Mouse (Mus musculus) hindbrain, embryonic 11.5 days (tissue): ENCODE measurements around the gene Etl4. TPM values are rescaled to one million over a fixed set of nuclear protein-coding genes. Genes with fewer than 3 reads are reported as not detected.
"Not testable (repeated sequence)": the region's sequence is repeated elsewhere in the genome, so short reads cannot be mapped to it uniquely, and the experiment has no call there.

ENCODE experiments used
- ATAC-seq: fragments of 200-750 bp; cut with Nextera tagmentation; 2 replicates; pipeline ENCODE4 v1.8.0; 2017; ENCODE audit warnings: mild to moderate bottlenecking, moderate TSS enrichment, moderate library complexity; ENCODE audit not compliant: low FRiP score
- DNase-seq: peaks from one replicate; pipeline ENCODE4 v3.0.0-alpha.2; 2015; ENCODE audit warnings: low spot score
- H3K27ac ChIP-seq: fragments of 300-500 bp; sonication (generic); 2 replicates; pipeline ENCODE4 v1.5.1; 2014; ENCODE audit warnings: mild to moderate bottlenecking, low read depth, low read length
- H3K27me3 ChIP-seq: fragments of 300-500 bp; sonication (generic); 2 replicates; pipeline ENCODE4 v1.6.1; 2014; ENCODE audit warnings: mild to moderate bottlenecking, low read length, moderate library complexity, mixed read lengths; ENCODE audit not compliant: control insufficient read depth, insufficient read depth
- H3K36me3 ChIP-seq: fragments of 300-500 bp; sonication (generic); 2 replicates; pipeline ENCODE4 v1.6.1; 2014; ENCODE audit warnings: mild to moderate bottlenecking, low read length, moderate library complexity, mixed read lengths; ENCODE audit not compliant: control insufficient read depth, insufficient read depth
- H3K4me1 ChIP-seq: fragments of 300-500 bp; sonication (generic); replicated peaks from 2 replicates; pipeline ENCODE4 v1.6.1; 2014; ENCODE audit warnings: low read length, mixed read lengths; ENCODE audit not compliant: control insufficient read depth, insufficient read depth
- H3K4me2 ChIP-seq: fragments of 300-500 bp; sonication (generic); replicated peaks from 2 replicates; pipeline ENCODE4 v1.6.1; 2014; ENCODE audit warnings: mild to moderate bottlenecking, low read depth, low read length
- H3K4me3 ChIP-seq: fragments of 300-500 bp; sonication (generic); 2 replicates; pipeline ENCODE4 v1.5.1; 2014; ENCODE audit warnings: low read depth, low read length
- H3K9ac ChIP-seq: fragments of 300-500 bp; sonication (generic); 2 replicates; pipeline ENCODE4 v1.6.1; 2014; ENCODE audit warnings: low read depth, low read length
- H3K9me3 ChIP-seq: fragments of 300-500 bp; sonication (generic); 2 replicates; pipeline ENCODE4 v1.6.1; 2016; ENCODE audit warnings: low read length; ENCODE audit not compliant: control insufficient read depth
- WGBS: fragments of 180-500 bp; shearing (Covaris S2); extraction: QIAGEN DNeasy Blood & Tissue Kit; methylation state at CpG from one replicate; pipeline ENCODE4 v1.1.7; 2014; 5-methylcytosine and 5-hydroxymethylcytosine counted together
- polyA plus RNA-seq: library from polyadenylated mRNA; unstranded; fragments of >200 nt; fragmentation: Nextera tagmentation; extraction: Ambion mirVana; gene quantifications from 2 replicates; pipeline ENCODE4 v1.2.1, GENCODE M21; 2014

Gene Etl4
- polyA plus RNA-seq, 1 experiment from 2014 or later, result 26.2 TPM

DNA sequence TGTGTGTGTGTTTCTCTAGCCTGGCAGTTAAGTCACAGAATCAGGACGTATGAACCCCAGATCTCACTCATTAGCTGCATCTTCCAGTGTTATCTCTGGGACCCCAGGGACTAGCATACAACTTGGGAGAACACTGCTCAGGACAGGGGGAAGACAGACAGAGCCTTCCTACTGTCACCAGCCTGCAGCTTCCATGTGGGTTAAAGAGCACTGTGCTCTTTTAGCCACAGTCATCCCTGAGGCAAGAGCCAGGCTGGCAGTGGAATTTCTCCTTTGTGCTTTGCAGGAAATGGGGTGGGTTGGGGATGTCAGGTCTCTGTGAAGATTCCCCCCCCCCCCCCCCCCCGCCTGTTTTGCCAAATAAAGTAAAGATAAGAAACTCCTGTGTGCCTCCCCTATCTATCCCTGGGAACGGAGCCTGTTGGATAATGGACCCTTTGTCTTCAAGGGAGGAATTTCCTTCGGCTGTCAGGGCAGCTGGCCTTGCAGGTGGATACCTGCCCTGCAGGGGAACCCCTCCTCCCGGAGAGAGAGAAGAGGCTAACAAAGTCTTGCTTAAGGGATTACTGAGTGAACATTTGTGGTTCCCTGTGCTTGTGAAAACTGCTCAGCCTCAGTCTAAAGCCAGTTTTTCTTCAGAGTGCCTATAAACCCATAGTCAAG, 755.9 kb downstream of the Etl4 start:
- H3K36me3 ChIP-seq, result no peaks in the 10 kb centered on the region
- H3K4me2 ChIP-seq, result no peak overlapping the region
- H3K4me3 ChIP-seq, result no peak overlapping the region
- no peaks in the 10 kb centered on the region for H3K4me1 ChIP-seq
- H3K9ac ChIP-seq, result no peak overlapping the region
- H3K27me3 ChIP-seq, result no peaks in the 10 kb centered on the region
- no peak for ATAC-seq
- 17% methylated on average over 4 of the region's 5 CpGs for WGBS
- DNase-seq, result no peak
- H3K27ac ChIP-seq, result no peak overlapping the region
- no peaks in the 10 kb centered on the region for H3K9me3 ChIP-seq

DNA sequence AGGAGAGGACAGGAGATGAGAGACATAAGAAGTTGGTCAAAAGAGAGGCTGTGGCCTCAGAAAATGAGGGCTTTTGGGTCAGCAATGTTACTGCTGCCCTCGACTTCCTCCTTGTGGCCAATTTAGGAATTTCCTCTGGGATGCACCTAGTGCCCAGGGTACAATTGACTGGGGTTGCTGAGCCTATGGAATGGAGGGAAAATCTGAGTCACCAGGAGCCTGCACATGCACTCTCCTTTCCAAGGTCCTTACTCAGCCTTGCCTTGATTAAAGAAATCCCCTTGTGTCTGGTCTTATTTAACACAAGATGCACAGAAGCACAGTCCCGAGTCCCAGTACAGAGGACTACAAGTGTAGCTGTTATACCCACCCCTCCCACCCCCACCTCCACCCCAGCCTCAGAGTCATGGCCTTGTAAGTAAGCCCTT, 756.5 kb downstream of the Etl4 start:
- peak; percentile 78 for ATAC-seq

DNA sequence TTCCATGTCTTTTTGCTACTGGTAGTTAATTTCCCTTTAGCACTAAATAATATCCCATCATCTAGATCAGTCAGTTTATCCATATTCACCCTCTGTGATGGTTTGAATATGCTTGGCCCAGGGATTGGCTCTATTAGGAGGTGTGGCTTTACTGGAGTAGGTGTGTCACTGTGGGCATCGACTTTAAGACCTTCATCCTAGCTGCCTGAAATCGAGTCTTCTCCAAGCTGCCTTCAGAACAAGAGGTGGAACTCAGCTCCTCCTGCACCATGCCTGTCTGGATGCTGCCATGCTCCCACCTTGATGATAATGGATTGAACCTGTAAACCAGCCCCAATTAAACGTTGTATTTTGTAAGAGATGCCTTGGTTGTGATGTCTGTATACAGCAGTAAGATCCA, 758.3 kb downstream of the Etl4 start:
- ATAC-seq, result no peak
- no peaks in the 10 kb centered on the region for H3K4me1 ChIP-seq
- WGBS, result 84% methylated on average over 3 of the region's 3 CpGs
- H3K4me2 ChIP-seq, result no peak overlapping the region
- H3K27ac ChIP-seq, result no peak overlapping the region
- no peaks in the 10 kb centered on the region for H3K9me3 ChIP-seq
- DNase-seq, result no peak
- H3K36me3 ChIP-seq, result no peaks in the 10 kb centered on the region
- H3K27me3 ChIP-seq, result no peaks in the 10 kb centered on the region
- H3K4me3 ChIP-seq, result no peak overlapping the region
- H3K9ac ChIP-seq, result no peak overlapping the region

More for the DNA sequence above, 756.5 kb downstream of the Etl4 start:
- Histone ChIP-seq H3K4me1 (no peaks in the 10 kb centered on the region), H3K4me2 (no peak overlapping the region), H3K27ac (no peak overlapping the region), H3K9me3 (no peaks in the 10 kb centered on the region), H3K4me3 (no peak overlapping the region), H3K27me3 (no peaks in the 10 kb centered on the region), H3K9ac (no peak overlapping the region), H3K36me3 (no peaks in the 10 kb centered on the region)
- 43% methylated on average over 2 of the region's 2 CpGs for WGBS
- peak; percentile 77 for DNase-seq

DNA sequence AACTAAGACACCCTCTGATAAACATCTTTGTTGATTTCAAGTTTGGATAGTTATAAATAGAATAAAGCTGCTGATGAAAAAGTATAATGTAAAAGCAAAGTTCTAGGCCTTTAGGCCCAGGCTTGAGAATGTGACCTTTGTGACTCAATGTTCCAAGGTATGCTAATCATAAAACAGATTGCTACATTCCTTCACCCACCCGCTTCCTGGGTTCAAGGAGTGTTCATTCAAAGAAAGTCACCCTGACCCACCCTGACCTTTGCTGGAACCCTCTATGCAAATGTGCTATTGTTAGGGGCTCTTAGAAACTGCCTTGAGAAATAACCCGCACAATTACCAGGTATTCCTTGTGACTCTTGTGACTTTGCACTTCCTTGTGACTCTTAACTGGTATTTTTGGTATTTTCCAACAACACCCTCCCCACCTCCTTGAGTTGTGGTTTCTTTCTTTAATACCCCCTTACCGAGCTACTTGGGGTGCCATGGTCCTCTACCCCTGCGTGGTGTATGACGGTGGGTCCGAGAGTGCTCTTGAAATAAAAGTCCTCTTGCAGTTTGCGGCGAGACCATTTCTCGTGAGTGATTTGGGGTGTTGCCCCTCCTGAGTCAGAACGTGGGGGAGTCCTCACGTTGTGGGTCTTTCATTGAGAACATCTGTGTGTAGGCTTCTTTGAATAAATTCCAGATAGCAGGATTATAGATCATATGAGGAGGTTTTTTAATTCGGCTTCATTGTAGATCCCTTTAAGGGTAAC, 758.9 kb downstream of the Etl4 start:
- 85% methylated on average over 12 of the region's 12 CpGs for WGBS
- not testable (repeated sequence) for H3K4me3 ChIP-seq, H3K27ac ChIP-seq, H3K9me3 ChIP-seq, H3K4me1 ChIP-seq, ATAC-seq, H3K27me3 ChIP-seq, DNase-seq, H3K4me2 ChIP-seq, H3K36me3 ChIP-seq, H3K9ac ChIP-seq

DNA sequence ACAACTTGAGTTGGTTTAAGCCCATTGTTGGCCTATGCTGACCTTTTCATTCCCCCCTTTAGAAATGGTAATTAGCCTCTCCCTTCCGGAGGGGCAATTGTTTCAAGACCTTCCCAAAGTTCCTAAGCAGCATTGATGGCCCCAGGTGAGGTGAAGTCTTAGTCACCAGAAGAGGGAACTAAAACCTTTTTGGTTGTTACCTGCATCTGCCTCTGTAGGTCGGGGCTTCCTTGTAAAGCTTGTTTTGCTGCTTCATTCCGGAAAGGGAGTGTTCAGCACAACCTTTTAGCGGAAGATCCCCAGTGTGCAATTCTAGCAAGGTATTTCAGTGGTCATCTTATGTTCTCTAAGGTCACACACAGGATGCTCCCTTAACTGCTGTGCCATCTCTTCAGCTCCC, 759.8 kb downstream of the Etl4 start:
- no peak overlapping the region for H3K9ac ChIP-seq
- 67% methylated on average over 4 of the region's 4 CpGs for WGBS
- ATAC-seq (no peak), DNase-seq (no peak)
- no peaks in the 10 kb centered on the region for H3K9me3 ChIP-seq
- H3K4me2 ChIP-seq, result no peak overlapping the region
- no peaks in the 10 kb centered on the region for H3K36me3 ChIP-seq
- no peaks in the 10 kb centered on the region for H3K4me1 ChIP-seq
- no peak overlapping the region for H3K4me3 ChIP-seq
- no peaks in the 10 kb centered on the region for H3K27me3 ChIP-seq
- H3K27ac ChIP-seq, result no peak overlapping the region

DNA sequence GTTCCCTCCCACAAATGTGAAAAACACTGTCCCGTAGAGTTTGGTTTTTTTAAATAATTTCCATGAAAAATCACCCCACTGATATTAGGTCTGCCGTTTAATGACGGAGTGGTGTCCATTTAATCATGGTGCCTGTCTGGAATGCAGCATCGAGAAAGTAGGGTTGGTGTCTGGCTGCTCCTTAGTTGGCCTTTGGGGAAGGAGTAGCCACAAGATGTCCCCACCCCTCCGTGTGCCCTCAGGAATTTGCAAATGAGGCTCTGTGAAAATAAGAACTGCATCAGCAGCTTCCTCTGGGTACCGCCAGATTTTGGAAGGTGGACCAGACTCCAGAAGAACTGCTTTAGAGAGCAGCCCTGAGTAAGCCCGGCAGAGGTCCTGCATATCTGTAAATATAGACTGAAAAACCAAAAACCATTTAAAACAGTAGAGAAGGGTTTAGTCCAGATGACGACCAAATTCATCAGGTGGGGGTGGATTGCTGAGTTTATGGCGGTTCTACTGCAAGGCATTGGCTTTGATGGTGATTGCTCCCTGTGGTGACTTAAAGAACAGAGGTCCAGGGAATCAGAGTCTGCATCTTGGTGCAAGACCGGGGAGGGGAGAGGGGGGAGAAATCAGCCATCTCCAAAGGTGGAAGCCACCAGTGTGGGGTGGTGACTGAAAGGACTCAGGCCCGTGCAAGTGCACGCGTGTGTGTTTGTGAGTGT, 762.1 kb downstream of the Etl4 start:
- WGBS, result 64% methylated on average over 13 of the region's 13 CpGs
- DNase-seq (no peak), ATAC-seq (no peak)
- H3K4me1 ChIP-seq, result no peaks in the 10 kb centered on the region
- no peaks in the 10 kb centered on the region for H3K9me3 ChIP-seq
- no peak overlapping the region for H3K4me2 ChIP-seq
- no peak overlapping the region for H3K9ac ChIP-seq
- H3K27me3 ChIP-seq, result no peaks in the 10 kb centered on the region
- no peak overlapping the region for H3K4me3 ChIP-seq
- no peak overlapping the region for H3K27ac ChIP-seq
- H3K36me3 ChIP-seq, result no peaks in the 10 kb centered on the region

DNA sequence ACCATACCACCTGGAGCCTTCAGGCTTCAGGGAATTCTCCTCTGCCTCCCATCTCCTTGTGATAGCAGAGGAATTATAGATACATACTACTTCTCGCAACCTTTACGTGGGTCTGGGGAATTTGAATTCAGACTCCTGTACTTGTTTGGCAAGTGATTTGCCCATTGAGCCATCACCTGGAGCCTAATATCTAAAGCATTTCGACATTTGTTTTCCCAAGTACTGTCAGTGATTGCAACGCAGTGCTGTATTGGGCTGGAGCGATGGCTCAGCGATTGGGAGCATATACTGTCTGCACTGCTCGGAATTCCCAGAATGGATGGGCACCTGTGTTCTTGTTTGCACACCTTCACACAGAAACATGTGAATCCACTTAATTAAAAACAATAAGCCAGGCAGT, 762.7 kb downstream of the Etl4 start:
- no peak overlapping the region for H3K27ac ChIP-seq
- no peaks in the 10 kb centered on the region for H3K9me3 ChIP-seq
- no peaks in the 10 kb centered on the region for H3K36me3 ChIP-seq
- no peaks in the 10 kb centered on the region for H3K4me1 ChIP-seq
- no peaks in the 10 kb centered on the region for H3K27me3 ChIP-seq
- H3K4me2 ChIP-seq, result no peak overlapping the region
- DNase-seq (no peak), ATAC-seq (no peak)
- H3K9ac ChIP-seq, result no peak overlapping the region
- WGBS, result 95% methylated on average over 7 of the region's 7 CpGs
- no peak overlapping the region for H3K4me3 ChIP-seq

DNA sequence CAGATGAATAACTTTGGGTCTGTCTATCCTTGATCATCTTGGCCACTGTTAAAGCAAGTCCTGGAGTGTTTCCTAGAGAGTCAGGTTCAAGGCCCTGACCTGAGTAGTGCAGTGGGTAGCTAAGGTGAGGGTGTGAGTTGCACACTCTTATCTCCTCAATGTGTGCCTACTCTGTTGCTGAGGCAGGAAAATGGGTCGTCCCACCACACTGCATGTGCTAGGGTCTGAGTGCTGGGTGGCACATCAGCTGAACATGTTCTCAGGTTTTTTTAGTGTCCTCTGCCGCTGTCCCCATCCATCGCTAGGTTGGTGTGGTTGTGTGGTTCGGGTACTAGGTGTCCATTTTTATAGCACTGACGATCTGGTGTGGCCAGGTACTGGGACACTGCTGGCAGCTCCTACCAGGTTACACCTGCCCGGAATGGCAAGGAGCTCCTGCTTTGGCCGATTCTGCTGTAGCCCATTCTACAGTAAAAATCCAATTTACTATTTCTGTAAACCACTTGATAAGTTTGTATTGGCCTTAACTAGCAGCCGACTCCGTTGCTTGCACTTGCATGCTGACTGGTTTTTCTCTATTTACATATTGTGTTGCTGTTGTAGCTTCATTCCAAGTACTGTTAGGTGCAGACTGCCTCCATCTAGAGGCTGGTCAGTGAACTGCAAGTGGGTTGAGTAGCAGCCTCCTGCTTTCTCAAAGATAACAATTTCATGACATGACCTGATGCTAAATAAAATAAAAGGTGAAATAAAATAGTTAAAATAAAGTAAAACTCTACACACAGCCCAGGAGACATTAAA, 763.4 kb downstream of the Etl4 start:
- Histone ChIP-seq H3K9ac (no peak overlapping the region), H3K27me3 (no peaks in the 10 kb centered on the region), H3K4me2 (no peak overlapping the region), H3K9me3 (no peaks in the 10 kb centered on the region), H3K27ac (no peak overlapping the region), H3K4me3 (no peak overlapping the region), H3K36me3 (no peaks in the 10 kb centered on the region), H3K4me1 (no peaks in the 10 kb centered on the region)
- ATAC-seq (no peak), DNase-seq (peak; percentile 67)
- 72% methylated on average over 9 of the region's 9 CpGs for WGBS
